Mouse (Mus musculus): ENCODE data around the gene March11. TPM values are rescaled to one million over a fixed set of nuclear protein-coding genes. Genes with fewer than 3 reads are reported as not detected.
A peak's percentile ranks its signal among the peaks of the same experiment; 100 is the strongest.

Gene March11
- 8.6 and 8.8 TPM in 2 replicates for polyA plus RNA-seq (2012; rRNA removed)

- Histone ChIP-seq H3K4me1 (ENCODE audit: control insufficient read depth, insufficient read depth, low read length) (no peaks in the 10 kb centered on the region), H3K27ac (ENCODE audit: insufficient read depth, low read length) (peak within 1 kb of the TSS; percentile 88), H3K4me3 (ENCODE audit: insufficient read depth, low read length) (peak within 1 kb of the TSS; percentile 95)
- TF ChIP-seq POLR2A (IDR thresholded peaks at IDR 0.05; ENCODE audit: extremely low read depth, insufficient read depth, low read length) (peak; percentile 76; the same call in 1 of the 2 replicates), CTCF (IDR thresholded peaks at IDR 0.05; ENCODE audit: extremely low read depth, insufficient read depth, low read length) (no peak)
Measured at GRCm38 (mm10) chr15:26308629-26309230, at the start of gene March11. Gene March11, plus strand, starts transcription at chr15:26309048.

- H3K27ac ChIP-seq (ENCODE audit: insufficient read depth, low read length): no peak overlapping the region
- no peak for TF ChIP-seq CTCF (IDR thresholded peaks at IDR 0.05; ENCODE audit: extremely low read depth, insufficient read depth, low read length)
- no peak for TF ChIP-seq POLR2A (IDR thresholded peaks at IDR 0.05; ENCODE audit: extremely low read depth, insufficient read depth, low read length)
- no peak overlapping the region for H3K4me3 ChIP-seq (ENCODE audit: insufficient read depth, low read length)
- H3K4me1 ChIP-seq (ENCODE audit: control insufficient read depth, insufficient read depth, low read length): no peaks in the 10 kb centered on the region
Measured at GRCm38 (mm10) chr15:26262336-26262735, 46.5 kb upstream of the March11 start.

GRCm38 (mm10) chr15:26269596-26269995, 39.3 kb upstream of the March11 start:
- no peak for TF ChIP-seq CTCF (IDR thresholded peaks at IDR 0.05; ENCODE audit: extremely low read depth, insufficient read depth, low read length)
- no peak for TF ChIP-seq POLR2A (IDR thresholded peaks at IDR 0.05; ENCODE audit: extremely low read depth, insufficient read depth, low read length)
- Histone ChIP-seq H3K27ac (ENCODE audit: insufficient read depth, low read length) (no peak overlapping the region), H3K4me1 (ENCODE audit: control insufficient read depth, insufficient read depth, low read length) (no peaks in the 10 kb centered on the region), H3K4me3 (ENCODE audit: insufficient read depth, low read length) (no peak overlapping the region)

GRCm38 (mm10) chr15:26276035-26276511, 32.8 kb upstream of the March11 start:
- Histone ChIP-seq H3K27ac (ENCODE audit: insufficient read depth, low read length) (no peak overlapping the region), H3K4me3 (ENCODE audit: insufficient read depth, low read length) (no peak overlapping the region), H3K4me1 (ENCODE audit: control insufficient read depth, insufficient read depth, low read length) (no peaks in the 10 kb centered on the region)
- TF ChIP-seq CTCF (IDR thresholded peaks at IDR 0.05; ENCODE audit: extremely low read depth, insufficient read depth, low read length) (no peak), POLR2A (IDR thresholded peaks at IDR 0.05; ENCODE audit: extremely low read depth, insufficient read depth, low read length) (no peak)

DNA sequence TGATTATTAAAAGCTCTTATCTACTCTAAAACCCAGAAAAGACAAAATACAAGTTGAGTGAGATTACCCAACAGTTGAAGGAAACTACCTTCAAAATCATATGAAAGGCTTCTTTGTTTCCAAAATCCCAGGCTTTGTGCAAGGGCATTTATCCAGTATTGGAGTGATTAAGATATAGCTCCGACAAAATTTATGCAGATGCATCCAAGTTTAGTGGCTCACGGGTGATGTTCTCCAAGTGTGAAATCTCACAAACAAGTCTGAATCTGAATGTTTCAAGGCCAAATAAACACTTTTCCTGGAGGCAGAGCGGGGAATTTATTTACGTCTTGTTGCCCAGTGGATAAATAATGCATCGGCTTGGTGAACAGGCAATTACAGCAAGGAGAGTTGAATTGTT, 32.2 kb upstream of the March11 start:
- Histone ChIP-seq H3K27ac (ENCODE audit: insufficient read depth, low read length) (no peak overlapping the region), H3K4me1 (ENCODE audit: control insufficient read depth, insufficient read depth, low read length) (no peaks in the 10 kb centered on the region), H3K4me3 (ENCODE audit: insufficient read depth, low read length) (no peak overlapping the region)
- TF ChIP-seq POLR2A (IDR thresholded peaks at IDR 0.05; ENCODE audit: extremely low read depth, insufficient read depth, low read length): no peak
- TF ChIP-seq CTCF (IDR thresholded peaks at IDR 0.05; ENCODE audit: extremely low read depth, insufficient read depth, low read length): no peak

GRCm38 (mm10) chr15:26291871-26292270, 17.0 kb upstream of the March11 start:
- Histone ChIP-seq H3K4me1 (ENCODE audit: control insufficient read depth, insufficient read depth, low read length) (no peaks in the 10 kb centered on the region), H3K27ac (ENCODE audit: insufficient read depth, low read length) (no peak overlapping the region), H3K4me3 (ENCODE audit: insufficient read depth, low read length) (no peak overlapping the region)
- TF ChIP-seq CTCF (IDR thresholded peaks at IDR 0.05; ENCODE audit: extremely low read depth, insufficient read depth, low read length) (no peak), POLR2A (IDR thresholded peaks at IDR 0.05; ENCODE audit: extremely low read depth, insufficient read depth, low read length) (no peak)

GRCm38 (mm10) chr15:26292811-26293210, 16.0 kb upstream of the March11 start:
- Histone ChIP-seq H3K27ac (ENCODE audit: insufficient read depth, low read length) (no peak overlapping the region), H3K4me3 (ENCODE audit: insufficient read depth, low read length) (no peak overlapping the region), H3K4me1 (ENCODE audit: control insufficient read depth, insufficient read depth, low read length) (no peaks in the 10 kb centered on the region)
- TF ChIP-seq POLR2A (IDR thresholded peaks at IDR 0.05; ENCODE audit: extremely low read depth, insufficient read depth, low read length): no peak
- TF ChIP-seq CTCF (IDR thresholded peaks at IDR 0.05; ENCODE audit: extremely low read depth, insufficient read depth, low read length): no peak

- H3K4me3 ChIP-seq (ENCODE audit: insufficient read depth, low read length): no peak overlapping the region
- no peaks in the 10 kb centered on the region for H3K4me1 ChIP-seq (ENCODE audit: control insufficient read depth, insufficient read depth, low read length)
- H3K27ac ChIP-seq (ENCODE audit: insufficient read depth, low read length): no peak overlapping the region
- TF ChIP-seq POLR2A (IDR thresholded peaks at IDR 0.05; ENCODE audit: extremely low read depth, insufficient read depth, low read length) (no peak), CTCF (IDR thresholded peaks at IDR 0.05; ENCODE audit: extremely low read depth, insufficient read depth, low read length) (no peak)
Measured at GRCm38 (mm10) chr15:26293215-26293614, 15.6 kb upstream of the March11 start.

DNA sequence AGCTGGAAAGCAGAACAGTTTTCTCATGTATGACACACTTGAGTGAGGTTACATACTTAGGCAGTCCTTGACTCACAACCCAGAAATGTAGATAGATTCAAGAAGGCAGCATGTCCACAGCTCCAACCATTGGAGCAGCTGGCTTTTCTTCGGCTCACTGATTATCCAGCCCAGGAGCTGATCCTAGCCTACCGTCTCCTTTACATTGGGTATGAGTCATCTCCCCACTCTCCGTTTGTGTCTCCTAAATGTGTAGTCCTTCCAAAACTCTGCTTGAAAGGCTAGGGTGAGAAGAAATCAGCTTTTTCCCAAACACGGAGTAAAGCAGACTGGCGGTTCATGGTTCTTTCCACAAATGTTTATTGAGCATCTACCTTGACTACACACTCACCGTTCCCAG, 10.2 kb upstream of the March11 start:
- H3K4me3 ChIP-seq (ENCODE audit: insufficient read depth, low read length): no peak overlapping the region
- H3K4me1 ChIP-seq (ENCODE audit: control insufficient read depth, insufficient read depth, low read length): no peaks in the 10 kb centered on the region
- no peak for TF ChIP-seq CTCF (IDR thresholded peaks at IDR 0.05; ENCODE audit: extremely low read depth, insufficient read depth, low read length)
- TF ChIP-seq POLR2A (IDR thresholded peaks at IDR 0.05; ENCODE audit: extremely low read depth, insufficient read depth, low read length): no peak
- H3K27ac ChIP-seq (ENCODE audit: insufficient read depth, low read length): no peak overlapping the region

- H3K4me3 ChIP-seq (ENCODE audit: insufficient read depth, low read length): peak overlapping the region; percentile 95
- H3K27ac ChIP-seq (ENCODE audit: insufficient read depth, low read length): peak overlapping the region; percentile 88; the same call in 1 of the 2 replicates
- H3K4me1 ChIP-seq (ENCODE audit: control insufficient read depth, insufficient read depth, low read length): no peaks in the 10 kb centered on the region
- TF ChIP-seq CTCF (IDR thresholded peaks at IDR 0.05; ENCODE audit: extremely low read depth, insufficient read depth, low read length): no peak
- TF ChIP-seq POLR2A (IDR thresholded peaks at IDR 0.05; ENCODE audit: extremely low read depth, insufficient read depth, low read length): no peak
Measured at GRCm38 (mm10) chr15:26309291-26309931, 563 bp downstream of the March11 start.
